In the genomic region with DNA sequence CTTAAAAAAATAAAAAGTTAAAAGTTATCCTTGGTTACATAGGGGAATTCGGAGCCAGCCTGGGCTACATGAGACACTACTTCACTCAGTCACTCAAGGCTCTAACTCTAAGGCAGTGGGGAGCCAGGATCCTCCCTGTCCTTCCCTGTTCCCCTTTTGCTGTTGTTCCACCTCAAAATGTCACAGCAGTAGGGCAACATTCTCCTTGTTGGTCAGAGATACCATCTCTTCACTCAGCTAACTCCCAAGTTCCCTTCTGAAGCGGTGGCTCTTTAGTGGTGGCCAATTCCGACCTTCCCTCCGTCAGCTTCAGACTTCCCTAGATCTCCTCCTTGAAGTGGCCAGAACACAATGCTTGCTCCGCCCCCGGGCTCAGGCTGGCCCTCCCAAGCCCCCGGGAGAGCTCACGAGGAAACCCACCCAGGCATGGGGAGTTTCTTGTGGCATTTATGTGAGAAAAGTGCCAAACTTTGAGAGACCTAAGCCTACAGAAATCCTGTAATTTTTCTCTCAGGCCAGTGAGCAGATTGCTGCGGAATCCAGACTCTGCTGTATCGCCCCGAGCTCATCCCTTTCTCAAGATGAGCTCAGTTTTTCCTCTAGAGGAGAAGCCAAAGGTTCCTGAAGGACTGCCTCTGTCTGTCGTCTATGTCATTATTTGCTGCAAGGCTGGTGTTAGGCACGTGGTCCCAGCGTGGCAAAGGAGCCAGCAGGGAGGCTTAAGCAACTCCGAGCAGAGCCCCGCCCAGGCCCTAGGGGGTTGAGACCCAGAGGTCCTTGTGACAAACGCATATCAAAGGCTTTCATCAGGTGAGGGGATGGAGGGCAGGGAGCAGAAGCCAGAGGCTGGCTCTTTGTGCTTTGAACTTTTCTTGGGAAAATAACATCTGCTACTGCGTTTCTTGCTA, we compare ENCODE assay signal across 8 mouse cellular contexts. TPM values are rescaled to one million over a fixed set of nuclear protein-coding genes. Genes with fewer than 3 reads are reported as not detected.
DNase-seq lines count a peak whose midpoint lies in the region; ATAC-seq lines count a peak whose summit lies in the region.

No protein-coding gene starts in this region.

- DNase-seq in right cerebral cortex, postnatal 14 days = peak; percentile 18
- no peak for DNase-seq in right cerebral cortex, adult 18-20 months
- DNase-seq in liver = peak; percentile 50
- DNase-seq in left cerebral cortex, postnatal 14 days (ENCODE audit: low spot score in 2 of 2) = no peak
- no peak for DNase-seq in layer of hippocampus, adult 9-10 months (ENCODE audit: low spot score)

- no peak overlapping the region for H3K4me3 ChIP-seq in forebrain, embryonic 12.5 days (replicated peaks)
- H3K4me3 ChIP-seq in midbrain, embryonic 15.5 days = no peak overlapping the region

- WGBS in forebrain, embryonic 12.5 days = 4% methylated on average over 18 of the region's 18 CpGs
- 5% methylated on average over 18 of the region's 18 CpGs for WGBS in midbrain, embryonic 15.5 days

- H3K27me3 ChIP-seq in forebrain, embryonic 12.5 days = no peaks in the 10 kb centered on the region
- H3K27me3 ChIP-seq in midbrain, embryonic 15.5 days (replicated peaks) = no peaks in the 10 kb centered on the region

- H3K4me2 ChIP-seq in forebrain, embryonic 12.5 days = peak overlapping the region; percentile 32; the same call in 1 of the 2 replicates
- peak overlapping the region; percentile 25 for H3K4me2 ChIP-seq in midbrain, embryonic 15.5 days

- intact Hi-C loops in left cerebral cortex, postnatal 14 days (cut with DNase I) = loop anchor here (10.0 kb wide), 2 partner anchors 344 to 484 kb away; no protein-coding TSS in a partner anchor

- H3K9me3 ChIP-seq in forebrain, embryonic 12.5 days = no peaks in the 10 kb centered on the region
- no peaks in the 10 kb centered on the region for H3K9me3 ChIP-seq in midbrain, embryonic 15.5 days

- no peak overlapping the region for H3K27ac ChIP-seq in forebrain, embryonic 12.5 days
- no peak overlapping the region for H3K27ac ChIP-seq in midbrain, embryonic 15.5 days

- H3K36me3 ChIP-seq in forebrain, embryonic 12.5 days (replicated peaks) = no peaks in the 10 kb centered on the region
- no peaks in the 10 kb centered on the region for H3K36me3 ChIP-seq in midbrain, embryonic 15.5 days (replicated peaks)

- ATAC-seq in forebrain, embryonic 12.5 days (ENCODE audit: low FRiP score) = no peak
- ATAC-seq in hematopoietic stem cell, adult 5-6 weeks (replicated peaks in 1 of 2; ENCODE audit: insufficient read depth in 1 of 2, low FRiP score in 2 of 2, low TSS enrichment in 1 of 2, low read depth in 1 of 2, poor library complexity in 2 of 2, severe bottlenecking in 2 of 2) = peak; percentile 44 to 56; a peak in 2 of 4 replicates
- no peak for ATAC-seq in midbrain, embryonic 15.5 days (replicated peaks)

- peaks cover 17% of the 10 kb centered on the region for H3K4me1 ChIP-seq in forebrain, embryonic 12.5 days
- peaks cover 15% of the 10 kb centered on the region for H3K4me1 ChIP-seq in midbrain, embryonic 15.5 days

- H3K9ac ChIP-seq in forebrain, embryonic 12.5 days = no peak overlapping the region
- H3K9ac ChIP-seq in midbrain, embryonic 15.5 days = no peak overlapping the region

RNA-seq across cellular contexts. Expression of gene Psmd12, which starts 31.3 kb away (rescaled TPM):
- polyA plus RNA-seq in forebrain, embryonic 12.5 days (2016; fragmentation: Nextera tagmentation; extraction: Ambion mirVana) = 188 and 196 TPM in 2 replicates
- total RNA-seq in hematopoietic stem cell, adult 5-6 weeks (2017) = 97.2 and 133 TPM in 2 replicates
- polyA plus RNA-seq in midbrain, embryonic 15.5 days (2015; fragmentation: Nextera tagmentation; extraction: Ambion mirVana) = 140 and 148 TPM in 2 replicates
- 10 to 100 TPM; 71.8 to 73.6 TPM for total RNA-seq in left cerebral cortex, postnatal 14 days (2021)

RNA-seq across cellular contexts. Expression of gene Helz, which starts 37.1 kb away (rescaled TPM):
- polyA plus RNA-seq in forebrain, embryonic 12.5 days (2016; fragmentation: Nextera tagmentation; extraction: Ambion mirVana) = 21.1 and 21.7 TPM in 2 replicates
- total RNA-seq in hematopoietic stem cell, adult 5-6 weeks (2017) = 21.6 and 35.1 TPM in 2 replicates
- polyA plus RNA-seq in midbrain, embryonic 15.5 days (2015; fragmentation: Nextera tagmentation; extraction: Ambion mirVana) = 17.3 and 17.8 TPM in 2 replicates
- total RNA-seq in left cerebral cortex, postnatal 14 days (2021) = 10 to 100 TPM; 40.7 to 43.6 TPM

RNA-seq across cellular contexts. Expression of gene Pitpnc1, which starts 40.1 kb away (rescaled TPM):
- polyA plus RNA-seq in forebrain, embryonic 12.5 days (2016; fragmentation: Nextera tagmentation; extraction: Ambion mirVana) = 34.7 and 38.2 TPM in 2 replicates
- 36.6 and 39.9 TPM in 2 replicates for total RNA-seq in hematopoietic stem cell, adult 5-6 weeks (2017)
- 43.0 and 43.7 TPM in 2 replicates for polyA plus RNA-seq in midbrain, embryonic 15.5 days (2015; fragmentation: Nextera tagmentation; extraction: Ambion mirVana)
- total RNA-seq in left cerebral cortex, postnatal 14 days (2021) = 10 to 100 TPM; 61.1 to 64.3 TPM

Comparison
In these comparisons a context has a peak if more than half of its experiments do, and no peak if none do; other contexts are left out.
1. DNase-seq: peak in right cerebral cortex, postnatal 14 days (single experiment) and liver (single experiment); none in right cerebral cortex, adult 18-20 months (single experiment), left cerebral cortex, postnatal 14 days (0 of 2) and layer of hippocampus, adult 9-10 months (single experiment).
2. ATAC-seq: peak in hematopoietic stem cell, adult 5-6 weeks (2 of 2); none in forebrain, embryonic 12.5 days (single experiment) and midbrain, embryonic 15.5 days (single experiment).